Mouse (Mus musculus): ENCODE measurements around the gene Ttll11. TPM values are rescaled to one million over a fixed set of nuclear protein-coding genes. Genes with fewer than 3 reads are reported as not detected.
A peak's percentile ranks its signal among the peaks of the same experiment; 100 is the strongest.

Gene Ttll11
- total and polyA plus RNA-seq, 2 experiments from 2014 or later: 1.7 to 5.0 TPM

GRCm38 (mm10) chr2:35829136-35829535, 150.6 kb downstream of the Ttll11 start:
- TF ChIP-seq CTCF (IDR thresholded peaks at IDR 0.05; ENCODE audit: low read depth) (no peak), EP300 (IDR thresholded peaks at IDR 0.05; ENCODE audit: low read depth) (no peak)
- DNase-seq (ENCODE audit: low spot score) (no peak), ATAC-seq (ENCODE audit: insufficient read depth, low read depth) (no peak)
- no peak overlapping the region for H3K27ac ChIP-seq (ENCODE audit: low read depth)
- H3K4me3 ChIP-seq (ENCODE audit: low read depth, low read length): no peak overlapping the region
- no peak overlapping the region for H3K9ac ChIP-seq (replicated peaks; ENCODE audit: low read depth, low read length)
- H3K27me3 ChIP-seq (ENCODE audit: control insufficient read depth, insufficient read depth, low read length): no peaks in the 10 kb centered on the region
- peaks cover 32% of the 10 kb centered on the region for H3K4me1 ChIP-seq (ENCODE audit: control insufficient read depth, insufficient read depth)
- H3K36me3 ChIP-seq (replicated peaks; ENCODE audit: control insufficient read depth, insufficient read depth, low read length): no peaks in the 10 kb centered on the region
- H3K9me3 ChIP-seq (replicated peaks; ENCODE audit: control insufficient read depth, low read length): no peaks in the 10 kb centered on the region
- WGBS: 71% methylated on average over 4 of the region's 4 CpGs
- H3K4me2 ChIP-seq (ENCODE audit: low read depth, low read length): no peak overlapping the region

- no peak for ATAC-seq (ENCODE audit: insufficient read depth, low read depth)
- Histone ChIP-seq H3K4me3 (ENCODE audit: low read depth, low read length) (no peak overlapping the region), H3K27me3 (ENCODE audit: control insufficient read depth, insufficient read depth, low read length) (no peaks in the 10 kb centered on the region), H3K9ac (replicated peaks; ENCODE audit: low read depth, low read length) (no peak overlapping the region), H3K9me3 (replicated peaks; ENCODE audit: control insufficient read depth, low read length) (no peaks in the 10 kb centered on the region), H3K4me1 (ENCODE audit: control insufficient read depth, insufficient read depth) (peaks cover 32% of the 10 kb centered on the region), H3K4me2 (ENCODE audit: low read depth, low read length) (no peak overlapping the region), H3K36me3 (replicated peaks; ENCODE audit: control insufficient read depth, insufficient read depth, low read length) (no peaks in the 10 kb centered on the region), H3K27ac (ENCODE audit: low read depth) (no peak overlapping the region)
- DNase-seq (ENCODE audit: low spot score): no peak
- WGBS: 84% methylated on average over 4 of the region's 4 CpGs
- no peak for TF ChIP-seq CTCF (IDR thresholded peaks at IDR 0.05; ENCODE audit: low read depth)
- TF ChIP-seq EP300 (IDR thresholded peaks at IDR 0.05; ENCODE audit: low read depth): no peak
Measured at GRCm38 (mm10) chr2:35827886-35828285, 151.8 kb downstream of the Ttll11 start.

DNA sequence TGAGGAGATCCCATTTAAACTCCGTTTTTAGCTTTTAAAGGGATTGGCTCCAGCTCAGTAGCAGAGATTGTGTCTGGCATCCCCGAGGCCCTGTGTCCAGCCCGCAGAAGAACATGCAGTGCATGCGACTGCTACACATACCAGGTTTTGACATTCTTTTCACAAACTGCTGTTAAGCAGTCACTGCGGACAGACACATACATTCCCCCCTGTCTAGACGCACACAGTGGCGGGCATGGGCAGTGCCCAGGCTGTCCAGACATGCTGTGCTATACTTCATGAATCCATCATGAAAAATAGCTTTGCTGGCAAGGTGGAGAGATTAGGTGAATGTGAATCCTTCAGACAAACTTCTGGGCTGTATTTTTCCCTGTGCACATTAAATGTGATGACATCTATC, 154.6 kb downstream of the Ttll11 start:
- ATAC-seq (ENCODE audit: insufficient read depth, low read depth): peak; percentile 77
- Histone ChIP-seq H3K4me1 (ENCODE audit: control insufficient read depth, insufficient read depth) (peaks cover 14% of the 10 kb centered on the region; the same call in 1 of the 2 replicates), H3K36me3 (replicated peaks; ENCODE audit: control insufficient read depth, insufficient read depth, low read length) (no peaks in the 10 kb centered on the region), H3K4me2 (ENCODE audit: low read depth, low read length) (no peak overlapping the region), H3K27me3 (ENCODE audit: control insufficient read depth, insufficient read depth, low read length) (no peaks in the 10 kb centered on the region), H3K9me3 (replicated peaks; ENCODE audit: control insufficient read depth, low read length) (no peaks in the 10 kb centered on the region), H3K4me3 (ENCODE audit: low read depth, low read length) (no peak overlapping the region), H3K27ac (ENCODE audit: low read depth) (peak overlapping the region; percentile 20; the same call in 1 of the 2 replicates), H3K9ac (replicated peaks; ENCODE audit: low read depth, low read length) (no peak overlapping the region)
- no peak for DNase-seq (ENCODE audit: low spot score)
- WGBS: 28% methylated on average over 7 of the region's 7 CpGs
- TF ChIP-seq EP300 (IDR thresholded peaks at IDR 0.05; ENCODE audit: low read depth) (no peak), CTCF (IDR thresholded peaks at IDR 0.05; ENCODE audit: low read depth) (no peak)

DNA sequence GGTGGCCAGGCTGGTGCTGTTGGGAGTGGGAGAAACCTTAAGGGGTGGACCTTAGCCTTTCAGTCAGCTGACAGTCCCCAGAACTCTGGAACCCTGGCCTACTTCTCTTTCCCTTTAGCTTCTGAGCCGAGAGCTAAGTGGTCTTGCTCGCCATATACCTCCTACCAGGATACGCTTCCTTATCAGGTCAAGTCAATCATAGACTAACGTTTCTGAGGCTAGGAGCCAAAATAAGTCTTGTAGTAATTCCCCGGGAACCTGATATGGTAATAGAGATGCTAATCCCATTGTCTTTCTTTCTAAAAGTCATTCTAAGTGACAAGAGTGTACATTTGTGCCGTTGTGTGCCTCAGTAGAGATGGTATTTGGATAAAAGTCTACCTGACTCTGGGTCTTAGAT, 156.1 kb downstream of the Ttll11 start:
- ATAC-seq (ENCODE audit: insufficient read depth, low read depth): no peak
- no peak overlapping the region for H3K4me3 ChIP-seq (ENCODE audit: low read depth, low read length)

DNA sequence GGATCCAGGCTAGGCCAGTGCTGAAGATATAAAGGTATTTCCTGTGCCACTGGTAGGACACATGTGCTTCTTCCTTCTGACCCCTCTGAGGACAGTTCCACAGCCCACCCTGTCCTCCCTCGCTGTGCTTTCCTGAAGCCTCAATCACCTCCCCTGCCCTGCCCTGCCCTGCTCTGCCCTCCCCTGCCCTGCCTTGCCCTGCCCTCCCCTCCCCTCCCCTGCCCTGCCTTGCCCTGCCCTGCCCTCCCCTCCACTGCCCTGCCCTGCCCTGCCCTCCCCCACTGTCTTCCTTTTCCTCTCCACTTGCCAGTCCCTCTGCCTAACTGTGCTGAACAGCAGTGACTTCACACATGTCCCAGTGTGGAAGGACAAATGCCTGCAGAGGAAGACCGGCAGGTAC, 160.8 kb downstream of the Ttll11 start:
- no peak for TF ChIP-seq CTCF (IDR thresholded peaks at IDR 0.05; ENCODE audit: low read depth)
- TF ChIP-seq EP300 (IDR thresholded peaks at IDR 0.05; ENCODE audit: low read depth): no peak
- 57% methylated on average over 2 of the region's 2 CpGs for WGBS
- Histone ChIP-seq H3K27ac (ENCODE audit: low read depth) (no peak overlapping the region), H3K4me3 (ENCODE audit: low read depth, low read length) (no peak overlapping the region), H3K4me2 (ENCODE audit: low read depth, low read length) (no peak overlapping the region), H3K4me1 (ENCODE audit: control insufficient read depth, insufficient read depth) (peaks cover 6% of the 10 kb centered on the region; the same call in 1 of the 2 replicates), H3K9me3 (replicated peaks; ENCODE audit: control insufficient read depth, low read length) (no peaks in the 10 kb centered on the region), H3K27me3 (ENCODE audit: control insufficient read depth, insufficient read depth, low read length) (no peaks in the 10 kb centered on the region), H3K36me3 (replicated peaks; ENCODE audit: control insufficient read depth, insufficient read depth, low read length) (no peaks in the 10 kb centered on the region), H3K9ac (replicated peaks; ENCODE audit: low read depth, low read length) (no peak overlapping the region)
- DNase-seq (ENCODE audit: low spot score) (no peak), ATAC-seq (ENCODE audit: insufficient read depth, low read depth) (no peak)

More for the DNA sequence above, 156.1 kb downstream of the Ttll11 start:
- Histone ChIP-seq H3K9ac (replicated peaks; ENCODE audit: low read depth, low read length) (no peak overlapping the region), H3K4me1 (ENCODE audit: control insufficient read depth, insufficient read depth) (peaks cover 14% of the 10 kb centered on the region; the same call in 1 of the 2 replicates), H3K36me3 (replicated peaks; ENCODE audit: control insufficient read depth, insufficient read depth, low read length) (no peaks in the 10 kb centered on the region), H3K9me3 (replicated peaks; ENCODE audit: control insufficient read depth, low read length) (no peaks in the 10 kb centered on the region), H3K27me3 (ENCODE audit: control insufficient read depth, insufficient read depth, low read length) (no peaks in the 10 kb centered on the region), H3K27ac (ENCODE audit: low read depth) (no peak overlapping the region), H3K4me2 (ENCODE audit: low read depth, low read length) (no peak overlapping the region)
- TF ChIP-seq EP300 (IDR thresholded peaks at IDR 0.05; ENCODE audit: low read depth) (no peak), CTCF (IDR thresholded peaks at IDR 0.05; ENCODE audit: low read depth) (no peak)
- WGBS: 67% methylated on average over 6 of the region's 6 CpGs
- DNase-seq (ENCODE audit: low spot score): no peak

GRCm38 (mm10) chr2:35816056-35816661, 163.6 kb downstream of the Ttll11 start:
- H3K27ac ChIP-seq (ENCODE audit: low read depth): no peak overlapping the region
- TF ChIP-seq EP300 (IDR thresholded peaks at IDR 0.05; ENCODE audit: low read depth) (no peak), CTCF (IDR thresholded peaks at IDR 0.05; ENCODE audit: low read depth) (no peak)
- no peaks in the 10 kb centered on the region for H3K9me3 ChIP-seq (replicated peaks; ENCODE audit: control insufficient read depth, low read length)
- no peaks in the 10 kb centered on the region for H3K27me3 ChIP-seq (ENCODE audit: control insufficient read depth, insufficient read depth, low read length)
- H3K4me1 ChIP-seq (ENCODE audit: control insufficient read depth, insufficient read depth): peaks cover 14% of the 10 kb centered on the region; the same call in 1 of the 2 replicates
- no peak overlapping the region for H3K4me3 ChIP-seq (ENCODE audit: low read depth, low read length)
- H3K36me3 ChIP-seq (replicated peaks; ENCODE audit: control insufficient read depth, insufficient read depth, low read length): no peaks in the 10 kb centered on the region
- ATAC-seq (ENCODE audit: insufficient read depth, low read depth): peak; percentile 45; the same call in 1 of the 2 replicates
- H3K4me2 ChIP-seq (ENCODE audit: low read depth, low read length): no peak overlapping the region
- no peak overlapping the region for H3K9ac ChIP-seq (replicated peaks; ENCODE audit: low read depth, low read length)
- 39% methylated on average over 5 of the region's 5 CpGs for WGBS
- DNase-seq (ENCODE audit: low spot score): peak; percentile 54
